Mouse (Mus musculus) midbrain, embryonic 16.5 days (tissue): ENCODE results near the gene Sema3e. TPM values are rescaled to one million over a fixed set of nuclear protein-coding genes. Genes with fewer than 3 reads are reported as not detected.

Experiments
- ATAC-seq: fragments of 200-750 bp; cut with Nextera tagmentation; 2 replicates; pipeline ENCODE4 v1.8.0; 2017; ENCODE audit warnings: moderate TSS enrichment
- H3K27ac ChIP-seq: fragments of 300-500 bp; sonication (generic); 2 replicates; pipeline ENCODE4 v1.5.1; 2014; ENCODE audit warnings: mild to moderate bottlenecking, low read length, mixed read lengths
- H3K27me3 ChIP-seq: fragments of 300-500 bp; sonication (generic); 2 replicates; pipeline ENCODE4 v1.6.1; 2014; ENCODE audit warnings: low read depth, low read length, mixed read lengths; ENCODE audit not compliant: control insufficient read depth, insufficient read depth
- H3K36me3 ChIP-seq: fragments of 300-500 bp; sonication (generic); 2 replicates; pipeline ENCODE4 v1.6.1; 2014; ENCODE audit warnings: mild to moderate bottlenecking, low read length, moderate library complexity, mixed read lengths; ENCODE audit not compliant: control insufficient read depth, insufficient read depth
- H3K4me1 ChIP-seq: fragments of 300-500 bp; sonication (generic); 2 replicates; pipeline ENCODE4 v1.6.1; 2014; ENCODE audit warnings: mild to moderate bottlenecking, low read length, mixed read lengths; ENCODE audit not compliant: control insufficient read depth, insufficient read depth
- H3K4me2 ChIP-seq: fragments of 300-500 bp; sonication (generic); 2 replicates; pipeline ENCODE4 v1.6.1; 2014; ENCODE audit warnings: mild to moderate bottlenecking, low read length, mixed read lengths
- H3K4me3 ChIP-seq: fragments of 300-500 bp; sonication (generic); 2 replicates; pipeline ENCODE4 v1.5.1; 2014; ENCODE audit warnings: low read depth, mild to moderate bottlenecking, low read length, moderate library complexity, mixed read lengths
- H3K9ac ChIP-seq: fragments of 300-500 bp; sonication (generic); 2 replicates; pipeline ENCODE4 v1.6.1; 2014; ENCODE audit warnings: low read depth, low read length, mixed read lengths
- H3K9me3 ChIP-seq: fragments of 300-500 bp; sonication (generic); replicated peaks from 2 replicates; pipeline ENCODE4 v1.6.1; 2014; ENCODE audit warnings: mild to moderate bottlenecking, low read length, mixed read lengths; ENCODE audit not compliant: control insufficient read depth, poor library complexity, severe bottlenecking
- WGBS: fragments of 180-500 bp; shearing (Covaris S2); extraction: QIAGEN DNeasy Blood & Tissue Kit; methylation state at CpG from one replicate; pipeline ENCODE4 v1.1.7; 2014; 5-methylcytosine and 5-hydroxymethylcytosine counted together
- polyA plus RNA-seq: library from polyadenylated mRNA; unstranded; fragments of >200 nt; fragmentation: Nextera tagmentation; extraction: Ambion mirVana; gene quantifications from 2 replicates; pipeline ENCODE4 v1.2.1, GENCODE M21; 2015

The Sema3e gene
- polyA plus RNA-seq, 1 experiment from 2014 or later: 3.4 TPM

DNA sequence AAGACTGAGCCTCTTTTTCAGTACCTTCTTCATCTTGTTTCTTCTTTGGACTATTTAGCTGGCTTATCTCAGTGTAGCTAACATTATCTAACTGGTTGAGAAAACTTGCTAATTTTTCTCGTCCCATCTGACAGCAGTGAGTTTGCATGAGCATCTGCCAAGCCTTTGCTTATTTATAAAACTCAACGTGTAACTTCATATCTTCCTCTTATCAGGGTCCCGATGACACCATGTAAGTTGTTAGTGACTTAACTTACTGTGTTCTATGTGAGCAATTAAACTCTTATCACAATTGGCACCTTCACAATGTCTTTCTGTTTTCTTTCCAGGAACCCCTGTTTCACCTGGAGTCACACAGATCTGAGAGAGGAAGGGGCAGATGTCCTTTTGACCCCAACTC lies 184.9 kb downstream of the Sema3e start:
- WGBS: 93% methylated on average over 3 of the region's 3 CpGs
- no peak overlapping the region for H3K27ac ChIP-seq

DNA sequence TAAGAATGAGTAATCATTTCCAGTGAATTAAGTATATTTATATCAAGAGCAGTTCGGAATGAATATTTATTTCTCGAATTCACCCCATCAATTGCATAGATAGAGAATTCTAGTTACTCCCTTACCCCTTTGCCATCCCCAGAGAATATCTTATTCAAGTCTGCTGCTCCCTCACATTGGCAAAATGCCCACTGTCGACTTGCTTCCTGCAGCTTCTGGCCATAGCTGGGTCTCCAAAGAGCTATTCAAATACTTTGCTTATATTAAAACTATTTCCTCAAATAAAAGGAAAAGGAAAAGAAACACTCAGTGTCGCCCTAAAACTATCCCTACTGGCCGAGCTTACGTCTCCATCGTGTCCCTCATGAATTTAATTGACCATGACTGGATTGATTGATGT lies 191.1 kb downstream of the Sema3e start:
- H3K27ac ChIP-seq: no peak overlapping the region
- no peaks in the 10 kb centered on the region for H3K27me3 ChIP-seq
- no peaks in the 10 kb centered on the region for H3K9me3 ChIP-seq
- no peak overlapping the region for H3K4me2 ChIP-seq
- 64% methylated on average over 7 of the region's 7 CpGs for WGBS
- no peak for ATAC-seq
- no peak overlapping the region for H3K9ac ChIP-seq
- H3K36me3 ChIP-seq: no peaks in the 10 kb centered on the region
- H3K4me3 ChIP-seq: no peak overlapping the region
- H3K4me1 ChIP-seq: no peaks in the 10 kb centered on the region

More for the DNA sequence above, 184.9 kb downstream of the Sema3e start:
- no peak overlapping the region for H3K4me3 ChIP-seq
- no peaks in the 10 kb centered on the region for H3K36me3 ChIP-seq
- H3K4me2 ChIP-seq: no peak overlapping the region
- H3K27me3 ChIP-seq: no peaks in the 10 kb centered on the region
- ATAC-seq: no peak
- H3K9ac ChIP-seq: no peak overlapping the region
- H3K9me3 ChIP-seq: no peaks in the 10 kb centered on the region
- H3K4me1 ChIP-seq: no peaks in the 10 kb centered on the region

- Histone ChIP-seq H3K4me1 (no peaks in the 10 kb centered on the region), H3K4me3 (no peak overlapping the region), H3K27ac (no peak overlapping the region), H3K4me2 (no peak overlapping the region), H3K9me3 (no peaks in the 10 kb centered on the region), H3K36me3 (no peaks in the 10 kb centered on the region), H3K9ac (no peak overlapping the region), H3K27me3 (no peaks in the 10 kb centered on the region)
- ATAC-seq: no peak
- 71% methylated on average over 4 of the region's 4 CpGs for WGBS
These were observed 193.6 kb downstream of the Sema3e start for GRCm38 (mm10) chr5:14218677-14219076.

GRCm38 (mm10) chr5:14224509-14224908 lies 199.4 kb downstream of the Sema3e start:
- Histone ChIP-seq H3K36me3 (no peaks in the 10 kb centered on the region), H3K9me3 (no peaks in the 10 kb centered on the region), H3K4me3 (no peak overlapping the region), H3K9ac (no peak overlapping the region), H3K4me1 (no peaks in the 10 kb centered on the region), H3K27ac (no peak overlapping the region), H3K27me3 (no peaks in the 10 kb centered on the region), H3K4me2 (no peak overlapping the region)
- no peak for ATAC-seq
- WGBS: 88% methylated on average over 6 of the region's 6 CpGs

DNA sequence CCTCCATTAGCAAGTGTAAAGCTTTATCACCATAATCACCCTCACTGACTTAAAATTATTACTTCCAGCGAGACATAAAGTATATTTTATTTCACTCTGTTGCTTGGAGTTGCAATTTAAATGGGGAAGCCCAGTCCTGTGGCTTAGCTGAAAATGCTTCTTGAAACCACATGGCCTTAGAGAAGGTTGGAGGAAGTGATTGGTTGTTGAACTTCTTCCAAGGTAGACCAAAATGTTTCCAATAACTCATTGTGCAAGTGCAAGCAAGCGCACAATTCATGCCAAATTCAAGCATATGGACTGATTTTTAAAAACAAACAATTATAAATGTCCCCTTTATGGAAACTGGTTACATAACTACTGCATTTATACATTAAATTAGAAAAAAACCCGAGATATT lies 206.0 kb downstream of the Sema3e start:
- ATAC-seq: no peak
- H3K4me3 ChIP-seq: no peak overlapping the region
- no peaks in the 10 kb centered on the region for H3K27me3 ChIP-seq
- H3K9ac ChIP-seq: no peak overlapping the region
- WGBS: 84% methylated on average over 3 of the region's 3 CpGs
- no peaks in the 10 kb centered on the region for H3K4me1 ChIP-seq
- H3K4me2 ChIP-seq: no peak overlapping the region
- no peak overlapping the region for H3K27ac ChIP-seq
- no peaks in the 10 kb centered on the region for H3K36me3 ChIP-seq
- H3K9me3 ChIP-seq: no peaks in the 10 kb centered on the region

DNA sequence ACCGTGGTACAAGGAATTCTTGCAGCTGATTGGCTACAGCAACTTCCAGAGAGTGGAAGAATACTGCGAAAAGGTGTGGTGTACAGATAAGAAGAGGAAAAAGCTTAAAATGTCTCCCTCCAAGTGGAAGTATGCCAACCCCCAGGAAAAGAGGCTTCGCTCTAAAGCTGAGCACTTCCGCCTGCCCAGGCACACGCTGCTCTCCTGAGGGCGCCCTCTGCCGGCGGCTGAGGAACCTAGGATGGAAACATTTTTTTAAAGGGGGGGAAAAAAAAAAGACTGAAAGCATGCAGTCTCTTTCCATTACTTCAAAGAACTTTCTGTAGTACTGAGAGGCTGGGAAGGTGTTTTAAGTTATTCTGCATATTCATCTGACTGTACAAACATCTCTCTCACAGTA lies 227.5 kb downstream of the Sema3e start:
- WGBS: 43% methylated on average over 8 of the region's 8 CpGs
- Histone ChIP-seq H3K4me2 (no peak overlapping the region), H3K9me3 (no peaks in the 10 kb centered on the region), H3K27me3 (no peaks in the 10 kb centered on the region), H3K27ac (no peak overlapping the region), H3K4me3 (no peak overlapping the region), H3K9ac (no peak overlapping the region), H3K36me3 (no peaks in the 10 kb centered on the region), H3K4me1 (no peaks in the 10 kb centered on the region)
- ATAC-seq: no peak

DNA sequence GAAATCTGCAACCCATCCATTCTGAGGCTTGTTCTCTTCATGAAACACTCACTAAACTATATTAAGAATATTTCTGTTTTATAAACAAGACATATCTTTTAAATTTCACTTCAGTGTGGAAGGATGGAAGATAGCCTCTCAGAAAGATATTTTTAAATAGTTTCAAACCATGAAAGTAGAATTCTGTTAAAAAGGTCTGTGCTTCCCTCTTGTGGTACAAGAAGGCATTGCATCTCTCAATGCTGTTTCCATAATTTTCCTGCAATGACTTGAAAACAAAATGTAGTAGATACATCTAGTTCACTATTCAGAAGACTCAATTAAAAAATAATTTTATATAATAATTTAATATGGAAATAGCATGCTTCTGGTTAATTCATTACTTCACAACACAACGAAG lies 228.3 kb downstream of the Sema3e start:
- Histone ChIP-seq H3K27ac (no peak overlapping the region), H3K27me3 (no peaks in the 10 kb centered on the region), H3K4me3 (no peak overlapping the region), H3K4me2 (no peak overlapping the region), H3K9ac (no peak overlapping the region), H3K36me3 (no peaks in the 10 kb centered on the region), H3K9me3 (no peaks in the 10 kb centered on the region), H3K4me1 (no peaks in the 10 kb centered on the region)
- ATAC-seq: no peak
- WGBS: 80% methylated on average over 1 of the region's 1 CpGs

DNA sequence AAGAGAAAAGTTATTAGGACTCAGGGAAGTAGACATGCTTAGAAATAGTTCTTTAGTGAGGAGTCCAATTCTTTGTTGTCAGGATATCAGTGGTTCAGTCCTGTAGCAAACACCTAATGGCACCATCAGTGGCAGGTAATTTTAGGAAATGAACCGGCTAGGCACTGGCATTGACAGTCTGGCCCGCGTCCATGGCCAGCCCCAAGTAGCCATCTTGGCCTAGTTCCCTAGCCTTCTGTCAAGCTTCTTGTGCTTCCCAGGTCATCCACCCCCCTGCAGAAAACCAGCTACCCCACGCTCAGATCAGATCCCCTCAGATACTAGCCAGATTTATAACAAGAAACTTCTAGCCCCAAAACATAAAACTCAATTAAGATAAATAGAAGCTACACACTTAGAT lies 235.1 kb downstream of the Sema3e start:
- H3K4me1 ChIP-seq: no peaks in the 10 kb centered on the region
- H3K27me3 ChIP-seq: no peaks in the 10 kb centered on the region
- no peaks in the 10 kb centered on the region for H3K9me3 ChIP-seq
- ATAC-seq: no peak
- H3K27ac ChIP-seq: no peak overlapping the region
- WGBS: 94% methylated on average over 4 of the region's 4 CpGs
- H3K36me3 ChIP-seq: no peaks in the 10 kb centered on the region
- no peak overlapping the region for H3K9ac ChIP-seq
- no peak overlapping the region for H3K4me3 ChIP-seq
- no peak overlapping the region for H3K4me2 ChIP-seq

DNA sequence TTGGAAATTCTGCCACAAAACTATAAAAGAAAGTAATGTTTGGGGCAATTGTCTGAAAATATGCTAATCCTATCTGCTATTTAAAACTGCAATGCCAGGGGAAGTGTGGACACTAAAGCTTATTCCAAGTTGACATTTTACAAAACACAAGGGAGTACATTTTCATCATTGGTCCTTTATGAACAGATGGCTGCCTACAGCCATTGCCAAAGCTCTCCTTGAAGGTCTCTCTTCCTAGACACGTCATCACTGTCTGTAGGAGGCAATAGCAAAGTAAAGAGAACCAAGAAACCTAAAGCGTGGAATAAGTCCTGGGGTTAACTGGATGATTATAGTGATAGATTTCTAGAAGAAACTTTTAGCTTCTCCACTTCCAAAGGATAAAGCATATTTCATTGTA lies 242.3 kb downstream of the Sema3e start:
- H3K4me1 ChIP-seq: no peaks in the 10 kb centered on the region
- H3K4me3 ChIP-seq: no peak overlapping the region
- ATAC-seq: no peak
- no peaks in the 10 kb centered on the region for H3K9me3 ChIP-seq
- H3K4me2 ChIP-seq: no peak overlapping the region
- no peaks in the 10 kb centered on the region for H3K27me3 ChIP-seq
- WGBS: 65% methylated on average over 2 of the region's 2 CpGs
- H3K9ac ChIP-seq: no peak overlapping the region
- no peaks in the 10 kb centered on the region for H3K36me3 ChIP-seq
- H3K27ac ChIP-seq: no peak overlapping the region
